In genomic region chr2:166429918-166430317, GRCm38 (mm10) we compare ENCODE assay signal across 10 mouse cellular contexts.
DNase-seq lines count a peak whose midpoint lies in the region; ATAC-seq and TF ChIP-seq lines count a peak whose summit lies in the region.
"Had no signal": no experiment of that assay in that cellular context is flagged by ENCODE, and none has a peak within 500 bp of the region (broad histone marks: within the 10 kb centered on the region; RNA-seq: fewer than 3 reads in every experiment).

No protein-coding gene starts in this region.

- no peaks in the 10 kb centered on the region for H3K9me3 ChIP-seq in heart, embryonic 12.5 days (replicated peaks)
- H3K9me3 ChIP-seq in kidney, embryonic 15.5 days (replicated peaks): no peaks in the 10 kb centered on the region
- no peaks in the 10 kb centered on the region for H3K9me3 ChIP-seq in hindbrain, embryonic 12.5 days (replicated peaks)
- H3K9me3 ChIP-seq: megakaryocyte, embryonic 14.5 days had no signal

- H3K36me3 ChIP-seq in kidney, adult 2 months (ENCODE audit: control insufficient read depth, insufficient read depth, low read length): no peaks in the 10 kb centered on the region
- no peaks in the 10 kb centered on the region for H3K36me3 ChIP-seq in heart, embryonic 12.5 days
- H3K36me3 ChIP-seq in kidney, embryonic 15.5 days: no peaks in the 10 kb centered on the region
- no peaks in the 10 kb centered on the region for H3K36me3 ChIP-seq in hindbrain, embryonic 12.5 days

- H3K4me2 ChIP-seq in heart, embryonic 12.5 days: no peak overlapping the region
- H3K4me2 ChIP-seq in kidney, embryonic 15.5 days: no peak overlapping the region
- H3K4me2 ChIP-seq in hindbrain, embryonic 12.5 days (replicated peaks): no peak overlapping the region

- H3K27me3 ChIP-seq in kidney, adult 2 months (replicated peaks; ENCODE audit: control insufficient read depth, insufficient read depth, low read length): no peaks in the 10 kb centered on the region
- no peaks in the 10 kb centered on the region for H3K27me3 ChIP-seq in heart, embryonic 12.5 days (replicated peaks)
- 0 out of 2 replicates have a peak, but pooled peaks cover 7% of the 10 kb centered on the region for H3K27me3 ChIP-seq in kidney, embryonic 15.5 days
- H3K27me3 ChIP-seq in hindbrain, embryonic 12.5 days: peaks cover 10% of the 10 kb centered on the region

- H3K9ac ChIP-seq in heart, embryonic 12.5 days: no peak overlapping the region
- H3K9ac ChIP-seq in kidney, embryonic 15.5 days: no peak overlapping the region
- H3K9ac ChIP-seq in hindbrain, embryonic 12.5 days: no peak overlapping the region

- peak; percentile 27 for DNase-seq in kidney, adult 2 months
- no peak for DNase-seq in kidney, postnatal 14 days
- peak; percentile 39 for DNase-seq in lung, postnatal 14 days
- DNase-seq in yolk sac, embryonic 10.5 days (ENCODE audit: low spot score): no peak

- no peak for ATAC-seq in heart, embryonic 12.5 days (ENCODE audit: insufficient number of reproducible peaks, low FRiP score)
- ATAC-seq in kidney, embryonic 15.5 days (replicated peaks; ENCODE audit: low FRiP score): no peak
- ATAC-seq in hindbrain, embryonic 12.5 days (ENCODE audit: low FRiP score): no peak
- ATAC-seq: intestine, embryonic 16.5 days had no signal

- H3K4me3 ChIP-seq in kidney, adult 2 months (ENCODE audit: insufficient read depth, low read depth, low read length): no peak overlapping the region
- H3K4me3 ChIP-seq in brown adipose tissue, adult 24 weeks (ENCODE audit: insufficient read depth, low read depth, low read length): no peak overlapping the region
- H3K4me3 ChIP-seq in heart, embryonic 12.5 days: no peak overlapping the region
- no peak overlapping the region for H3K4me3 ChIP-seq in kidney, embryonic 15.5 days (replicated peaks)
- no peak overlapping the region for H3K4me3 ChIP-seq in hindbrain, embryonic 12.5 days
- H3K4me3 ChIP-seq: megakaryocyte, embryonic 14.5 days had no signal

- H3K27ac ChIP-seq in kidney, adult 2 months (ENCODE audit: insufficient read depth, low read depth, low read length): no peak overlapping the region
- H3K27ac ChIP-seq in brown adipose tissue, adult 24 weeks (replicated peaks; ENCODE audit: low read depth, low read length): 0 out of 2 replicates have a peak overlapping the region, but pooled peaks have one; percentile 35
- H3K27ac ChIP-seq in heart, embryonic 12.5 days (ENCODE audit: poor library complexity, severe bottlenecking): peak overlapping the region; percentile 17
- no peak overlapping the region for H3K27ac ChIP-seq in kidney, embryonic 15.5 days
- no peak overlapping the region for H3K27ac ChIP-seq in hindbrain, embryonic 12.5 days

- 59% methylated on average over 5 of the region's 5 CpGs for WGBS in kidney, adult 2 months
- 25% methylated on average over 5 of the region's 5 CpGs for WGBS in heart, embryonic 12.5 days
- 55% methylated on average over 5 of the region's 5 CpGs for WGBS in kidney, embryonic 15.5 days
- WGBS in hindbrain, embryonic 12.5 days: 58% methylated on average over 5 of the region's 5 CpGs

- TF ChIP-seq CTCF in kidney, adult 2 months (conservative IDR thresholded peaks at IDR 0.05; ENCODE audit: insufficient read depth, insufficient read length, low read depth, low read length): no peak

- TF ChIP-seq POLR2A in kidney, adult 2 months (IDR thresholded peaks at IDR 0.05; ENCODE audit: low read depth, low read length): no peak

- no peaks in the 10 kb centered on the region for H3K4me1 ChIP-seq in kidney, adult 2 months (ENCODE audit: control insufficient read depth, insufficient read depth, low read length)
- H3K4me1 ChIP-seq in brown adipose tissue, adult 24 weeks (ENCODE audit: control insufficient read depth, insufficient read depth, insufficient read length, low read length): peaks cover 12% of the 10 kb centered on the region
- peaks cover 75% of the 10 kb centered on the region for H3K4me1 ChIP-seq in heart, embryonic 12.5 days (replicated peaks)
- peaks cover 38% of the 10 kb centered on the region for H3K4me1 ChIP-seq in kidney, embryonic 15.5 days
- H3K4me1 ChIP-seq in hindbrain, embryonic 12.5 days: peaks cover 43% of the 10 kb centered on the region
- H3K4me1 ChIP-seq: megakaryocyte, embryonic 14.5 days had no signal

Comparison
In these comparisons a context has a peak if more than half of its experiments do, and no peak if none do; other contexts are left out.
1. DNase-seq: peak in kidney, adult 2 months (single experiment) and lung, postnatal 14 days (single experiment); none in kidney, postnatal 14 days (single experiment) and yolk sac, embryonic 10.5 days (single experiment).
2. H3K27ac ChIP-seq: peak in brown adipose tissue, adult 24 weeks (single experiment) and heart, embryonic 12.5 days (single experiment); none in kidney, adult 2 months (single experiment), kidney, embryonic 15.5 days (single experiment) and hindbrain, embryonic 12.5 days (single experiment).